Mouse (Mus musculus) liver, embryonic 16.5 days (tissue): ENCODE results near the gene Slc35a3. TPM values are rescaled to one million over a fixed set of nuclear protein-coding genes. Genes with fewer than 3 reads are reported as not detected.

Experiments used
- polyA plus RNA-seq: library from polyadenylated mRNA; unstranded; fragments of >200 nt; fragmentation: Nextera tagmentation; extraction: Ambion mirVana; gene quantifications from 2 replicates; pipeline ENCODE4 v1.2.1, GENCODE M21; 2015

Slc35a3 gene
- polyA plus RNA-seq, 1 experiment from 2014 or later: 7.0 TPM

Other genes starting within 250 kb of the Slc35a3 start
- gene Rtca, start 204.6 kb downstream of the Slc35a3 start, polyA plus RNA-seq: 19.9 and 20.9 TPM in 2 replicates
- 19.4 and 19.9 TPM in 2 replicates for gene Dbt, start 199.8 kb downstream of the Slc35a3 start, polyA plus RNA-seq
- gene Lrrc39, start 149.9 kb downstream of the Slc35a3 start, polyA plus RNA-seq: 2.2 and 2.7 TPM in 2 replicates
- 17.3 and 17.8 TPM in 2 replicates for gene Sass6, start 117.8 kb downstream of the Slc35a3 start, polyA plus RNA-seq
- gene Trmt13, start 98.2 kb downstream of the Slc35a3 start, polyA plus RNA-seq: 7.0 and 7.3 TPM in 2 replicates
- gene Mfsd14a, start 50.2 kb downstream of the Slc35a3 start, polyA plus RNA-seq: 32.0 and 32.8 TPM in 2 replicates
- gene Gm43191, start 31.6 kb downstream of the Slc35a3 start, polyA plus RNA-seq: not detected in 2 replicates
- 14.3 and 19.6 TPM in 2 replicates for gene Agl, start 95.3 kb upstream of the Slc35a3 start, polyA plus RNA-seq
- 44.2 and 51.8 TPM in 2 replicates for gene Frrs1, start 146.6 kb upstream of the Slc35a3 start, polyA plus RNA-seq